Mouse (Mus musculus): Measurements from ENCODE around the gene Mc3r.

DNA sequence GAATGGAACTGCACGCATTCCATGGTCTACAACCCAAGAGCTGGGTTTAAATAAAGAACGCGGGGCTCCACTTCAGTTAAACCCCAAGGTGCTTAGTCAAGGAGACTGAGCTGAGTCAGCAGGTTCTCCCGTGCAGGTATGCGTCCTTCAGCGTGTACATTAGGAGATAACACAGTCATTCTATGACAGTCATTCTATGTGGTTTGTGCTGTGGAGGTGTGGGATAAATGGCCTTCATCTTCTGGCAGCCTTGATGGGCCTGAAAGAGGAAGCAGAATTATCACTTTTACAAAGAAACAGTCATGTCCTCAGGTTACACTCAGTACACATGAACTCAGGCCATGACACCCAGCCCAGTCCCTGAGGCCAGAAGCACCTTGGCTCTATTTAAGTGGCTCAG, 14.9 kb downstream of the Mc3r start:
- TF ChIP-seq CTCF (IDR thresholded peaks at IDR 0.05; ENCODE audit: borderline replicate concordance, control insufficient read depth, extremely low read depth, insufficient read depth, low read length, poor library complexity) = no peak
- TF ChIP-seq POLR2A (IDR thresholded peaks at IDR 0.05; ENCODE audit: control insufficient read depth, extremely low read depth, insufficient read depth, low read length, poor library complexity) = no peak
